Mouse (Mus musculus) liver, embryonic 14.5 days (tissue): ENCODE results near the gene Ppa2.

Experiments
- CTCF ChIP-seq: IDR thresholded peaks from 2 replicates; pipeline ENCODE4 v1.5.1; 2016; ENCODE audit warnings: antibody characterized with exemption, low read depth, control low read depth
- EP300 ChIP-seq: IDR thresholded peaks from 2 replicates; pipeline ENCODE4 v1.6.1; 2016; ENCODE audit warnings: antibody characterized with exemption, low read depth

DNA sequence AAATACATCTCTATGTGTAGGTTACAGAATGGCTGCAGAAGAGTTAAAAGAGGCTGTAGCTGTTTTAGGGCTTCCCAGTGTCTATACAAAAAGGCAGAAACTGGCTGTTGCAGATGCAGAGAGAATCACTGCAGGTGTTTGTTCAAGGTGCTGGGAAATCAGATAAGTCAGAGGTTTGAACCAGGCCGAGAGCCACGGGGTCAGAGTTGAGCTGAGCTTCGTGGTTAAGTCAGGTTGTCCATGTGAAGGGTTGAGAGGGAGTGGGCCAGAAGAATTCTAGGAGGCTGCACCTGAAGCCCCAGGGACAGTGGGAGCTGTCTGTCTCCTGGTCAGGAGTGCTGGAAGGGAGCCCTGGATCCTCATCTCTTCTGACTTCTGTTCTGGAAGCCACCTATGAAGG is 2.4 kb downstream of the Ppa2 start:
- TF ChIP-seq CTCF: no peak
- TF ChIP-seq EP300: no peak
